Mouse (Mus musculus) hindbrain, embryonic 12.5 days (tissue): ENCODE data around the gene Epyc. TPM values are rescaled to one million over a fixed set of nuclear protein-coding genes. Genes with fewer than 3 reads are reported as not detected.

Experiments used
- ATAC-seq: fragments of 200-750 bp; cut with Nextera tagmentation; 2 replicates; pipeline ENCODE4 v1.8.0; 2017; ENCODE audit warnings: moderate TSS enrichment; ENCODE audit not compliant: low FRiP score
- H3K27ac ChIP-seq: fragments of 300-500 bp; sonication (generic); 2 replicates; pipeline ENCODE4 v1.5.1; 2016; ENCODE audit warnings: mild to moderate bottlenecking
- H3K27me3 ChIP-seq: fragments of 300-500 bp; sonication (generic); 2 replicates; pipeline ENCODE4 v1.6.1; 2016; ENCODE audit warnings: mild to moderate bottlenecking
- H3K36me3 ChIP-seq: fragments of 300-500 bp; sonication (generic); 2 replicates; pipeline ENCODE4 v1.6.1; 2016; ENCODE audit warnings: mild to moderate bottlenecking
- H3K4me1 ChIP-seq: fragments of 300-500 bp; sonication (generic); 2 replicates; pipeline ENCODE4 v1.6.1; 2016
- H3K4me2 ChIP-seq: fragments of 300-500 bp; sonication (generic); replicated peaks from 2 replicates; pipeline ENCODE4 v1.6.1; 2016; ENCODE audit warnings: mild to moderate bottlenecking
- H3K4me3 ChIP-seq: fragments of 300-500 bp; sonication (generic); 2 replicates; pipeline ENCODE4 v1.5.1; 2016; ENCODE audit warnings: mild to moderate bottlenecking
- H3K9ac ChIP-seq: fragments of 300-500 bp; sonication (generic); 2 replicates; pipeline ENCODE4 v1.6.1; 2016; ENCODE audit warnings: mild to moderate bottlenecking, moderate library complexity
- H3K9me3 ChIP-seq: fragments of 300-500 bp; sonication (generic); replicated peaks from 2 replicates; pipeline ENCODE4 v1.6.1; 2016; ENCODE audit warnings: mild to moderate bottlenecking
- WGBS: fragments of 180-500 bp; shearing (Covaris S2); methylation state at CpG from one replicate; pipeline ENCODE4 v1.1.7; 2016; 5-methylcytosine and 5-hydroxymethylcytosine counted together
- polyA plus RNA-seq: library from polyadenylated mRNA; unstranded; fragments of >200 nt; fragmentation: Nextera tagmentation; extraction: Ambion mirVana; gene quantifications from 2 replicates; pipeline ENCODE4 v1.2.1, GENCODE M21; 2016

Epyc gene
- polyA plus RNA-seq, 1 experiment from 2014 or later: 5.8 TPM

GRCm38 (mm10) chr10:97670202-97670601 is 26.3 kb downstream of the Epyc start:
- no peak overlapping the region for H3K9ac ChIP-seq
- no peak overlapping the region for H3K4me2 ChIP-seq
- no peaks in the 10 kb centered on the region for H3K27me3 ChIP-seq
- H3K36me3 ChIP-seq: no peaks in the 10 kb centered on the region
- no peak for ATAC-seq
- WGBS: 71% methylated on average over 4 of the region's 4 CpGs
- H3K9me3 ChIP-seq: no peaks in the 10 kb centered on the region
- H3K4me1 ChIP-seq: no peaks in the 10 kb centered on the region
- no peak overlapping the region for H3K27ac ChIP-seq
- H3K4me3 ChIP-seq: no peak overlapping the region

- 77% methylated on average over 2 of the region's 2 CpGs for WGBS
- Histone ChIP-seq H3K36me3 (no peaks in the 10 kb centered on the region), H3K9me3 (no peaks in the 10 kb centered on the region), H3K27ac (no peak overlapping the region), H3K27me3 (no peaks in the 10 kb centered on the region), H3K9ac (no peak overlapping the region), H3K4me1 (no peaks in the 10 kb centered on the region), H3K4me3 (no peak overlapping the region), H3K4me2 (no peak overlapping the region)
- ATAC-seq: no peak
Observed at GRCm38 (mm10) chr10:97673239-97673638, 29.4 kb downstream of the Epyc start.

GRCm38 (mm10) chr10:97682981-97683380 is 39.1 kb downstream of the Epyc start:
- H3K4me1 ChIP-seq: no peaks in the 10 kb centered on the region
- no peak overlapping the region for H3K27ac ChIP-seq
- no peak overlapping the region for H3K9ac ChIP-seq
- H3K4me2 ChIP-seq: no peak overlapping the region
- no peak overlapping the region for H3K4me3 ChIP-seq
- H3K9me3 ChIP-seq: no peaks in the 10 kb centered on the region
- no peaks in the 10 kb centered on the region for H3K36me3 ChIP-seq
- H3K27me3 ChIP-seq: no peaks in the 10 kb centered on the region
- no peak for ATAC-seq

GRCm38 (mm10) chr10:97687198-97687597 is 43.3 kb downstream of the Epyc start:
- WGBS: 89% methylated on average over 1 of the region's 1 CpGs
- Histone ChIP-seq H3K4me3 (no peak overlapping the region), H3K9ac (no peak overlapping the region), H3K36me3 (no peaks in the 10 kb centered on the region), H3K4me1 (no peaks in the 10 kb centered on the region), H3K27me3 (no peaks in the 10 kb centered on the region), H3K4me2 (no peak overlapping the region), H3K9me3 (no peaks in the 10 kb centered on the region), H3K27ac (no peak overlapping the region)
- no peak for ATAC-seq

- H3K9ac ChIP-seq: no peak overlapping the region
- H3K36me3 ChIP-seq: no peaks in the 10 kb centered on the region
- no peak overlapping the region for H3K27ac ChIP-seq
- H3K4me1 ChIP-seq: no peaks in the 10 kb centered on the region
- 87% methylated on average over 3 of the region's 3 CpGs for WGBS
- H3K27me3 ChIP-seq: no peaks in the 10 kb centered on the region
- 0 out of 2 replicates have a peak, but pooled peaks cover 7% of the 10 kb centered on the region for H3K9me3 ChIP-seq
- no peak overlapping the region for H3K4me2 ChIP-seq
- ATAC-seq: no peak
- H3K4me3 ChIP-seq: no peak overlapping the region
Observed at GRCm38 (mm10) chr10:97689425-97689824, 45.6 kb downstream of the Epyc start.

- no peak for ATAC-seq
- H3K4me3 ChIP-seq: no peak within 1 kb of the TSS
- H3K36me3 ChIP-seq: no peaks in the 10 kb centered on the region
- no peak within 1 kb of the TSS for H3K9ac ChIP-seq
- no peaks in the 10 kb centered on the region for H3K4me1 ChIP-seq
- 0 out of 2 replicates have a peak, but pooled peaks cover 7% of the 10 kb centered on the region for H3K9me3 ChIP-seq
- no peak within 1 kb of the TSS for H3K27ac ChIP-seq
- no peaks in the 10 kb centered on the region for H3K27me3 ChIP-seq
- 75% methylated on average over 20 of the region's 20 CpGs for WGBS
- no peak within 1 kb of the TSS for H3K4me2 ChIP-seq
Observed at GRCm38 (mm10) chr10:97692913-97693312, 49.0 kb downstream of the Epyc start, which contains the start of gene Ccer1. TSS of gene Ccer1 (plus strand) at chr10:97693059.

GRCm38 (mm10) chr10:97693398-97694135 is 49.7 kb downstream of the Epyc start:
- Histone ChIP-seq H3K36me3 (no peaks in the 10 kb centered on the region), H3K4me3 (no peak overlapping the region), H3K27ac (no peak overlapping the region), H3K4me1 (no peaks in the 10 kb centered on the region), H3K27me3 (no peaks in the 10 kb centered on the region), H3K4me2 (no peak overlapping the region), H3K9me3 (0 out of 2 replicates have a peak, but pooled peaks cover 7% of the 10 kb centered on the region), H3K9ac (no peak overlapping the region)
- ATAC-seq: no peak
- WGBS: 95% methylated on average over 37 of the region's 37 CpGs

GRCm38 (mm10) chr10:97702321-97702720 is 58.5 kb downstream of the Epyc start:
- Histone ChIP-seq H3K36me3 (no peaks in the 10 kb centered on the region), H3K4me3 (no peak overlapping the region), H3K9ac (no peak overlapping the region), H3K27me3 (no peaks in the 10 kb centered on the region), H3K27ac (no peak overlapping the region), H3K4me2 (no peak overlapping the region), H3K4me1 (no peaks in the 10 kb centered on the region), H3K9me3 (no peaks in the 10 kb centered on the region)
- ATAC-seq: no peak

GRCm38 (mm10) chr10:97704562-97704961 is 60.7 kb downstream of the Epyc start:
- no peaks in the 10 kb centered on the region for H3K36me3 ChIP-seq
- no peaks in the 10 kb centered on the region for H3K27me3 ChIP-seq
- no peak overlapping the region for H3K27ac ChIP-seq
- H3K9me3 ChIP-seq: no peaks in the 10 kb centered on the region
- no peak overlapping the region for H3K9ac ChIP-seq
- 53% methylated on average over 1 of the region's 1 CpGs for WGBS
- no peaks in the 10 kb centered on the region for H3K4me1 ChIP-seq
- ATAC-seq: no peak
- H3K4me2 ChIP-seq: no peak overlapping the region
- no peak overlapping the region for H3K4me3 ChIP-seq

- ATAC-seq: no peak
- Histone ChIP-seq H3K4me1 (no peaks in the 10 kb centered on the region), H3K36me3 (no peaks in the 10 kb centered on the region), H3K4me2 (no peak overlapping the region), H3K9ac (no peak overlapping the region), H3K27me3 (no peaks in the 10 kb centered on the region), H3K4me3 (no peak overlapping the region), H3K27ac (no peak overlapping the region), H3K9me3 (no peaks in the 10 kb centered on the region)
- WGBS: 3% methylated on average over 5 of the region's 5 CpGs
Observed at GRCm38 (mm10) chr10:97712687-97713086, 68.8 kb downstream of the Epyc start.

- no peaks in the 10 kb centered on the region for H3K27me3 ChIP-seq
- H3K4me1 ChIP-seq: no peaks in the 10 kb centered on the region
- H3K9me3 ChIP-seq: no peaks in the 10 kb centered on the region
- ATAC-seq: no peak
- no peak overlapping the region for H3K4me3 ChIP-seq
- H3K36me3 ChIP-seq: no peaks in the 10 kb centered on the region
- no peak overlapping the region for H3K4me2 ChIP-seq
- 59% methylated on average over 4 of the region's 4 CpGs for WGBS
- no peak overlapping the region for H3K9ac ChIP-seq
- no peak overlapping the region for H3K27ac ChIP-seq
Observed at GRCm38 (mm10) chr10:97714584-97714983, 70.7 kb downstream of the Epyc start.

GRCm38 (mm10) chr10:97715289-97715906 is 71.5 kb downstream of the Epyc start:
- H3K4me2 ChIP-seq: no peak overlapping the region
- H3K27me3 ChIP-seq: no peaks in the 10 kb centered on the region
- no peak overlapping the region for H3K4me3 ChIP-seq
- 85% methylated on average over 3 of the region's 3 CpGs for WGBS
- H3K9ac ChIP-seq: no peak overlapping the region
- H3K9me3 ChIP-seq: no peaks in the 10 kb centered on the region
- no peak overlapping the region for H3K27ac ChIP-seq
- H3K36me3 ChIP-seq: no peaks in the 10 kb centered on the region
- no peak for ATAC-seq
- H3K4me1 ChIP-seq: no peaks in the 10 kb centered on the region

- H3K4me2 ChIP-seq: no peak overlapping the region
- WGBS: 81% methylated on average over 1 of the region's 1 CpGs
- no peaks in the 10 kb centered on the region for H3K27me3 ChIP-seq
- no peak overlapping the region for H3K4me3 ChIP-seq
- ATAC-seq: no peak
- no peak overlapping the region for H3K27ac ChIP-seq
- no peaks in the 10 kb centered on the region for H3K36me3 ChIP-seq
- no peak overlapping the region for H3K9ac ChIP-seq
- H3K9me3 ChIP-seq: no peaks in the 10 kb centered on the region
- H3K4me1 ChIP-seq: no peaks in the 10 kb centered on the region
Observed at GRCm38 (mm10) chr10:97717233-97717632, 73.4 kb downstream of the Epyc start.
